Mouse (Mus musculus) cerebellum, adult (tissue): ENCODE results near the gene Faap100.

Source experiments
- ATAC-seq: cut with Nextera tagmentation; 2 replicates; pipeline ENCODE4 v1.9.2; 2017; ENCODE audit warnings: mild to moderate bottlenecking, moderate library complexity, mixed read lengths; ENCODE audit not compliant: insufficient number of reproducible peaks, low FRiP score, low TSS enrichment

The Faap100 gene

GRCm38 (mm10) chr11:120339978-120340513 is 38.5 kb downstream of the Faap100 start:
- ATAC-seq = no peak

- no peak for ATAC-seq
Measured at GRCm38 (mm10) chr11:120338786-120339185, 39.8 kb downstream of the Faap100 start.

- ATAC-seq = no peak
Measured at GRCm38 (mm10) chr11:120337447-120337846, 41.1 kb downstream of the Faap100 start.

GRCm38 (mm10) chr11:120335431-120336021 is 43.0 kb downstream of the Faap100 start:
- ATAC-seq = no peak

GRCm38 (mm10) chr11:120320156-120320555 is 58.4 kb downstream of the Faap100 start:
- no peak for ATAC-seq

GRCm38 (mm10) chr11:120319310-120319709 is 59.3 kb downstream of the Faap100 start:
- no peak for ATAC-seq
